Mouse (Mus musculus): ENCODE data around the gene Serpinb6c.
"Not testable (repeated sequence)": the region's sequence is repeated elsewhere in the genome, so short reads cannot be mapped to it uniquely, and the experiment has no call there.

Serpinb6c gene

GRCm38 (mm10) chr13:33905176-33905954 lies at the start of gene Serpinb6c:
TSS of gene Serpinb6c (minus strand) at chr13:33905708.
- DNase-seq (ENCODE audit: low read depth, low spot score) = no peak

GRCm38 (mm10) chr13:33952947-33953346 lies 47.4 kb upstream of the Serpinb6c start:
- no peak for DNase-seq (ENCODE audit: low read depth, low spot score)

- no peak for DNase-seq (ENCODE audit: low read depth, low spot score)
Measured at GRCm38 (mm10) chr13:33952075-33952449, 46.6 kb upstream of the Serpinb6c start.

GRCm38 (mm10) chr13:33951308-33952074 lies 46.0 kb upstream of the Serpinb6c start:
- DNase-seq (ENCODE audit: low read depth, low spot score) = no peak

DNA sequence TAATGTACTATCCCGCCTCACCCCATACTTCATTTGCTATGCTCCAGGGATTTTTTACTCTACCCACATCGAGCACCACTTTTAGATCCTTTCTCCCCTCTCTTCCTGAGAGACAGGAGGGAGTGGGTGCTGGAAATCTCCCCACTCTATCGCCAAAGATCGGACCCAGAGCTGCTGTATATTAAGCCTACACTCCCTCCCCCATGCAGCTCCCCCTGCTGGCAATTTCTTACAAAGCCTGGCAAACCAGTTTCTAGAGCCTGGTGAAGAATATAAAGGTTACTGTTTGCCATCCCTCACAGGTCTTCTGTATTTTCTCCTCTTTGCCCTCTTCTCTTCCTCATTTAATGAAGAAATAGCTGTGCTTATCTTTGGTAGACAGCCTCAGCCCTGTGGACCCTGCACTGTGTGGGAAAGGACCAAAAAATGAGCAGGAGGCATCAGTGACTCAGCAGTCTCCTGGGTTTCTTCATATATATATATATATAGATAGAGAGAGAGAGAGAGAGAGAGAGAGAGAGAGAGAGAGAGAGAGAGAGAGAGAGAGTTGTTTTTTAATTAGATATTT lies 36.8 kb upstream of the Serpinb6c start:
- no peak for DNase-seq (ENCODE audit: low read depth, low spot score)

DNA sequence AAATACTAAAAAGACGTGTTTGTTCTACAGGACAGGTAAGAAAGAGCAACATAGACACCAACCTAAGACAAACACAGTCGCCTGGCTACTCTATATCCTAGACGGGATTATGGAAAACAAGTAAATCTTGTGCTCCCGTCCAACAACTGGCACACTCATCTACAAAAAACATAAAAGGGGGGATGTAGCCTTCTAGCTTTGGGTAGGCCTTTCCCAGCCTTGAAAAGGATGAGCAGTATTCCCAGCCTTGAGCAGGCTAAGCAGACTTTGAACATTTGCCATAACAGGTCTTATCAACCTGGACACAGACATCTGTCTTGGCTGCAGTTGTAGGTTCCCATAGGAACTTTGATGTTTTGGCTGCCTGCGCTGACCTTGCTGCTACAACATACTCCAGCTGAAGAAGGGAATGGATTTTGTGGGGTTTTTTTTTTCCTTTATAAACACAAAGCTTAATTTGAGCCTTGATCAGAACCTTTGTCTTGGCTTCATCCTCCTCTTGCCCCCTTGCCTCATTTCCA lies 35.8 kb upstream of the Serpinb6c start:
- no peak for DNase-seq (ENCODE audit: low read depth, low spot score)

- DNase-seq (ENCODE audit: low read depth, low spot score) = not testable (repeated sequence)
Measured at GRCm38 (mm10) chr13:33937587-33937986, 32.1 kb upstream of the Serpinb6c start.

- no peak for DNase-seq (ENCODE audit: low read depth, low spot score)
Measured at GRCm38 (mm10) chr13:33937151-33937550, 31.6 kb upstream of the Serpinb6c start.

- DNase-seq (ENCODE audit: low read depth, low spot score) = peak; percentile 42
Measured at GRCm38 (mm10) chr13:33935465-33936181, 30.1 kb upstream of the Serpinb6c start.

- DNase-seq (ENCODE audit: low read depth, low spot score) = no peak
Measured at GRCm38 (mm10) chr13:33934743-33935142, 29.2 kb upstream of the Serpinb6c start.

- no peak for DNase-seq (ENCODE audit: low read depth, low spot score)
Measured at GRCm38 (mm10) chr13:33930912-33931311, 25.4 kb upstream of the Serpinb6c start.

- no peak for DNase-seq (ENCODE audit: low read depth, low spot score)
Measured at GRCm38 (mm10) chr13:33930281-33930680, 24.8 kb upstream of the Serpinb6c start.

DNA sequence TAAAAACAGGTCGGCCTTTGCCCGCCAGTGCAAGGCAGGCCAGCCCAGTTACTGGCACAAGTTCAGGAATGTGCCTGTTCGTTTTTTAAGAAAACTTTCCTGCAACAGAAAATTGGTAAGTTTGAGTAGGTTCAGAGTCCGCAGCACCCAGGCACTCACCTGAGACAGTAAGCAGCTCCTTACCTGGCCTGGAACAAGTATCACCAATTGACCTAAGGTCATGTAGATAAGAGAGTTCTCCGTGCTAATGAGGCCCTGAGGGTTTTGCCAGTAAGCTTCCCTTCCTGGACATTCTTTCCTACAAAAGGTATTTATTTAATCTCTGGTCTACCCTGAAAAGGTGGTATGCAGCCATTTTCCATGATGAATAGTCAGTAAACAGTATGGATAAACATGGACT lies 16.2 kb upstream of the Serpinb6c start:
- DNase-seq (ENCODE audit: low read depth, low spot score) = no peak

- DNase-seq (ENCODE audit: low read depth, low spot score) = peak; percentile 40
Measured at GRCm38 (mm10) chr13:33921041-33921440, 15.5 kb upstream of the Serpinb6c start.

GRCm38 (mm10) chr13:33906821-33907220 lies 1.3 kb upstream of the Serpinb6c start:
- no peak for DNase-seq (ENCODE audit: low read depth, low spot score)

DNA sequence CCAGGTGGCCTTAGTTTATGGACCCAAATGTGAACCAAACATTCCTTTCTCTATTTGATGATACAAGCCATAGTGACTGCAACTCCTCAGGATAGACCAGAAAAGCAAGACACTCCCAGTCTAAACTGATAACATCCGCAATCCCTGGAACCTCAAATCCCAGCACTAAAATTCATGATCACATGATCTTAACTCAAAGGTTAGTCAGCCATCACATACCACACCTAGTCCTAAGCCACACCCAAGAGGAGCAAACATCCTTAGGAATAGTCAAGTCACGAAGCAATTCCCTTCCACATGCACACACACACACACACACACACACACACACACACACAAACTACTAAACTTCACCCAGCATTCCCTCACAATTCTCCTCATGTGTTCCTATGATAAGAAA lies 2.2 kb downstream of the Serpinb6c start:
- no peak for DNase-seq (ENCODE audit: low read depth, low spot score)

- no peak for DNase-seq (ENCODE audit: low read depth, low spot score)
Measured at GRCm38 (mm10) chr13:33894207-33894606, 11.3 kb downstream of the Serpinb6c start.

- DNase-seq (ENCODE audit: low read depth, low spot score) = no peak
Measured at GRCm38 (mm10) chr13:33843308-33843707, 62.2 kb downstream of the Serpinb6c start, which contains the start of gene Serpinb6e. TSS of gene Serpinb6e (minus strand) at chr13:33843408.

DNA sequence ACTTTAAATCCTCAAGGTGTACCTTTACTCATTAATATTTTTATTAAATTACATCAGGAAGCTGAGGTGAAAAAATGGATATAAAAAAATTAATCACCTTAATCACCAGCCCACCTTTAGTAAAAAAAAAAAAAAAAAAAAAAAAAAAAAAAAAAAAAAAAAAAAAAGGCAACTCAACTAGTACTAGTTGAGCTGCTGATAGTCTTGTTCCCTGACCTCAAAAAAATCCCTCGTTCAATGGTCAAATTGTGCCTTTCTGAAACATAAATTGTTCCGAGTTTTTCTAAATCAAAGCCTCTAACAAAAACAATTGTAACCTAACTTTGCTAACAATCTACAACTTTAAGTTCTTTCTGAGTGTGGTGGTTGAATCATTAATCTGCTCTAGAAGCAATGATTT lies 74.8 kb downstream of the Serpinb6c start:
- DNase-seq (ENCODE audit: low read depth, low spot score) = no peak

Measured in WW6 (cell line).